Mouse (Mus musculus) embryonic facial prominence, embryonic 10.5 days (tissue): ENCODE data around the gene Naa60. TPM values are rescaled to one million over a fixed set of nuclear protein-coding genes. Genes with fewer than 3 reads are reported as not detected.

Source experiments
- DNase-seq: peaks from one replicate; pipeline ENCODE4 v3.0.0-alpha.2; 2017; ENCODE audit warnings: low spot score
- H3K27ac ChIP-seq: fragments of 300-500 bp; sonication (generic); replicated peaks from 2 replicates; pipeline ENCODE4 v1.5.1; 2016; ENCODE audit warnings: mild to moderate bottlenecking
- H3K27me3 ChIP-seq: fragments of 300-500 bp; sonication (generic); replicated peaks from 2 replicates; pipeline ENCODE4 v1.6.1; 2016; ENCODE audit warnings: low read depth, mild to moderate bottlenecking; ENCODE audit not compliant: poor library complexity, severe bottlenecking
- H3K36me3 ChIP-seq: fragments of 300-500 bp; sonication (generic); replicated peaks from 2 replicates; pipeline ENCODE4 v1.6.1; 2016; ENCODE audit warnings: mild to moderate bottlenecking, moderate library complexity
- H3K4me1 ChIP-seq: fragments of 300-500 bp; sonication (generic); 2 replicates; pipeline ENCODE4 v1.6.1; 2016
- H3K4me3 ChIP-seq: fragments of 300-500 bp; sonication (generic); 2 replicates; pipeline ENCODE4 v1.5.1; 2016; ENCODE audit warnings: mild to moderate bottlenecking, moderate library complexity
- H3K9me3 ChIP-seq: fragments of 300-500 bp; sonication (generic); 2 replicates; pipeline ENCODE4 v1.6.1; 2016; ENCODE audit warnings: mild to moderate bottlenecking
- WGBS: fragments of 180-500 bp; shearing (Covaris S2); methylation state at CpG from one replicate; pipeline ENCODE4 v1.1.7; 2016; 5-methylcytosine and 5-hydroxymethylcytosine counted together
- polyA plus RNA-seq: library from polyadenylated mRNA; unstranded; fragments of >200 nt; fragmentation: Nextera tagmentation; extraction: Ambion mirVana; gene quantifications from 2 replicates; pipeline ENCODE4 v1.2.1, GENCODE M21; 2016

Gene Naa60
- polyA plus RNA-seq, 1 experiment from 2014 or later: 54.4 TPM

DNA sequence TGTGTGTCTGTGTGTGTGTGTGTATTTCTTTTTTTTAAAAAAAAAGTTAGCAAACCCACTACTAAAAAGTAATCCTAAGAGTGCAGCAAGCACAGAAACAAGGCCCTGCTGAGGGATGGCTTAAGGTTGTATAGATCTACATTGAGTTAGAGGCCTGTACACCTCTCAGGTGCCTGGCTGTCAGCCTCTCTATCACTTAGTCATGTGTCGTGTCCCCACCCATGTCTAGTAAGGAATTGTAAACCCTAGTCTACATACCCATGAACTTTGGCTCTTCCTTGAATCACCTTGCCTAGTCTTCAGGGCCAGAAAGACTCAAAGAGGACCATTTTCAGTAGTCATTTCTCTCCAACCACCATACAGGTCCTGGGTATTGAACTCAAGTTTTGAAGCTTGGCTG, 24.4 kb downstream of the Naa60 start:
- H3K27me3 ChIP-seq: no peaks in the 10 kb centered on the region
- DNase-seq: no peak
- peaks cover 61% of the 10 kb centered on the region for H3K36me3 ChIP-seq
- H3K9me3 ChIP-seq: no peaks in the 10 kb centered on the region
- no peaks in the 10 kb centered on the region for H3K4me1 ChIP-seq
- H3K27ac ChIP-seq: no peak overlapping the region
- H3K4me3 ChIP-seq: no peak overlapping the region
- 88% methylated on average over 1 of the region's 1 CpGs for WGBS

DNA sequence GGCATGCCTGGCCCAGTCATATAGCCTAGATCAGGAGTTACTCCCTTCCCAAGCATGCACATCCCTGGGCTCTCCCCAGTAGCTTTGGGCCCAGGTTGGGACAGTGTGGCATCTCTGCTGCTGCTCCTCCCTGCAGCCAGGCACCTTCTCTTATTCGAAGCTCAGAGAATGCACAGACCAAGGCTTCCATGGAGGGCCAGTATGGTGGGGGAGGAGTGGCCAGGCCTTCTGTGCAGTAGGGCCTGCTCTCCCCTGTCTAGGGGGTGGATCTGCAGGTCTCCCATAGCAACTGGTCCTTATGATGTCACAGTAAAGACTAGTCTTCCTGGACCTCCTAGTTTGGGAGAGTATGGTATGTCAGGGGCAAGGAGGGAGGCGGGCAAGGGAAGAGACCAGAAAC, 35.3 kb downstream of the Naa60 start:
- Histone ChIP-seq H3K4me1 (peaks cover 13% of the 10 kb centered on the region), H3K9me3 (no peaks in the 10 kb centered on the region), H3K27ac (no peak overlapping the region), H3K27me3 (no peaks in the 10 kb centered on the region), H3K4me3 (no peak overlapping the region), H3K36me3 (peaks cover 51% of the 10 kb centered on the region)
- DNase-seq: no peak
- WGBS: 77% methylated on average over 2 of the region's 2 CpGs

DNA sequence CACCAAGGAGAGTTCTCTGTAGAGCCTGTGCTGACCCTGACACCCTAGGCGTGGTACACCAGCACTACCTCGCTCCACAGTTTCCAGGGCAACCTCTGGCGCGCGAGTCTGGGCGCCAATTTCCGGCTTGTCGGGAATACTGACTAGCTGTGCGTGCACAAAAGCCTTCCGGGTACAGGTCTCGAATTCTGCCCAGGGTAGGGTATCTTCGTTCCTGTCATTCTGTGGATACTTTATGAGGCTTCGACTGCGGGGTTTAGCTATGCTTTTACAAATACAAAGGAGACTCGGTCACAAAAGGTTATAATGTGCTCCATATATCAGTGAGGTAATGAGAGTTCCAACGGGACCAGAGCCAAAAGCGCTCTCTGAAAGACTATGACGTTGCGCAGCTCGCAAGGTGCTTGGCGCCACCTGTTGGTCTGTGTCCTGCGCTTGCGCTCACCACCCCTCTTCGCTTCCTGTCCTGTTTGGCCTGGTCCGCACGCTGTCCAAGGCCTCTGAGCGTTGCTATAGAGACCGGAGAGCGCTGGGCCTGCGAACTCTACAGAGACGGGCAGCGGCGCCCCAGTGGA, 36.4 kb downstream of the Naa60 start, which contains the start of the genes 1700037C18Rik and Cluap1:
Gene 1700037C18Rik (minus strand): TSS at position 153 of the 575 bp plus-strand sequence.
Gene Cluap1 (plus strand): TSS at position 265 of the 575 bp plus-strand sequence.
- DNase-seq: peak; percentile 91
- H3K9me3 ChIP-seq: no peaks in the 10 kb centered on the region
- WGBS: under 1% methylated on average over 33 of the region's 33 CpGs
- peak within 1 kb of the TSS; percentile 75 for H3K4me3 ChIP-seq
- peak within 1 kb of the TSS; percentile 86 for H3K27ac ChIP-seq
- H3K4me1 ChIP-seq: peaks cover 13% of the 10 kb centered on the region
- H3K36me3 ChIP-seq: peaks cover 52% of the 10 kb centered on the region
- H3K27me3 ChIP-seq: no peaks in the 10 kb centered on the region

DNA sequence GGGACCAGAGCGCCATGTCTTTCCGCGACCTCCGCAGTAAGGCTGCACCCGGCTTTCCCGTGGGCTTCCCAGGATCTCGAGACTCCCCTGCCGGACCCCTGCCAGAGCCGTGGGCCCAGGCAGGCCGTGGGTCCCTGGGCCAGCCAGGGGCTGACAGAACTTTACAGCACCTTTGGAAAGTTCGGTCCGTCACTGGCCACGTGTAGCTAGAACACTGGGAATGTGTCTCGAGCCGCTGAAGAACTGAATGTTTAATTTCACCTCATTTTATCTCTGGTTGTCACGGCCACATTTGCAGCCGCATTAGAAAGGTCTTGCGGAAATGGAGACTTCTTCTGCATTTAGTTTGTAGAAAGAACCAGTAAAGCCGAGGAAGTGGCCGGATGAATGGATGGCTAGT, 36.9 kb downstream of the Naa60 start:
- H3K4me1 ChIP-seq: peaks cover 13% of the 10 kb centered on the region
- H3K27me3 ChIP-seq: no peaks in the 10 kb centered on the region
- H3K36me3 ChIP-seq: peaks cover 52% of the 10 kb centered on the region
- H3K27ac ChIP-seq: peak overlapping the region; percentile 86
- WGBS: 12% methylated on average over 20 of the region's 20 CpGs
- H3K9me3 ChIP-seq: no peaks in the 10 kb centered on the region
- H3K4me3 ChIP-seq: peak overlapping the region; percentile 75
- no peak for DNase-seq

DNA sequence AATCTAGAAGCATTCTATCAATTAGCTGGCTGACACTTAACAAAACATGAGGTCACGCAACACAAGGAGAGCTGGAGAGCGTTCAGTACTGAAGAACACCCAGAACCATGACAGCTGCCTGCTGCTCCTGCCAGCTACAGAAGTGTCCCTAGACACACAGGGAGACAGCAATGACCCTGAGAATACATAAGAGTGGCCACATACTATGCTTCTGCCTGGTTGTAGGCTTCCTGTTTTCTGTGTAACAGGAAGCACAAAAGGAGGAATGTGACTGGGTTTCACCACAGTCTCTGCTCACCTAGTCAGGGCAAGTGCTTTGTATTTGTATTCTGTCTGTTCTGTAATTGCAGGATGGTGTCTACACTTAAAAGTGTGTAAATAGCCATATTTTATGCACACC, 48.6 kb downstream of the Naa60 start:
- Histone ChIP-seq H3K27me3 (no peaks in the 10 kb centered on the region), H3K27ac (no peak overlapping the region), H3K9me3 (no peaks in the 10 kb centered on the region), H3K36me3 (peaks cover 73% of the 10 kb centered on the region), H3K4me3 (no peak overlapping the region), H3K4me1 (0 out of 2 replicates have a peak, but pooled peaks cover 5% of the 10 kb centered on the region)
- no peak for DNase-seq
- 96% methylated on average over 2 of the region's 2 CpGs for WGBS

DNA sequence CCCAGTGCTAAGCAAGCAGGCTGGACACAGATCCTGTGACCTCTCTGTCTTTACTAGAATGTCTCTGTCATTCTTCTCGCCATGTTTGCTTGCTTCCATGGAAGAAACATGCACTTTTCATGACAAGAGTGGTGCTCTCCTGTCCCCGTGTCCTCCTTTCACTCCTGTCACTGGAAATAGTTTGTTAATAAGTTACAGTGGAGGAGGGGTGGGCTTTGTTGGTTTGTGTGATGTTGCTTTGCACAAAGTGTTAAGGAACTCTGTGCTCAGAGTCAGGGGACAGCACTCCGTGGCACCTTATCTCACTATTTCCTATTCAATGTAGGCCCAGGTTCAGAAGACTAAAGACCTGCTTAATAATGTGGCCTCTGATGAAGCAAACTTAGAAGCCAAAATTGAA, 51.3 kb downstream of the Naa60 start:
- H3K4me3 ChIP-seq: no peak overlapping the region
- no peak for DNase-seq
- H3K36me3 ChIP-seq: peaks cover 77% of the 10 kb centered on the region
- H3K4me1 ChIP-seq: 0 out of 2 replicates have a peak, but pooled peaks cover 5% of the 10 kb centered on the region
- H3K27me3 ChIP-seq: no peaks in the 10 kb centered on the region
- WGBS: 87% methylated on average over 3 of the region's 3 CpGs
- H3K9me3 ChIP-seq: no peaks in the 10 kb centered on the region
- H3K27ac ChIP-seq: peak overlapping the region; percentile 73

DNA sequence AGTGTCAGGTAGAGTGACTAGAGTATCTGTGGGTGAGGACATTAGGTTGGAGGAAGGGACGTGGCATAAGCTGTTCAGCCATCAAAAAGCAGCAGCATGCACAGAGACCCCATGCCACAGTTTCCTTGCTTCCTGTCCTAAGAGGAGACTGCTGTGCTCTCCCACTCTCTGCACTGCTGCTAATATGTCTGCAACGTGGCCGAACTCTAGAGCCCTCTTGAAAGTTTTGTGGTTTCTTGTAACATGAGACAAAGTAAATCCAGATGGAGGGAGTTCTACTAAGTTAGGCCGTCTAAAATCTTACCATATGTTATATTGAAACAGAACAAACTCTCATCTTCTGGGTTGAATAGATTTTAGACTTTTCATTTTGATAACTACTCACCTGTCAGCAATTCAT, 51.8 kb downstream of the Naa60 start:
- Histone ChIP-seq H3K27ac (peak overlapping the region; percentile 73), H3K4me1 (0 out of 2 replicates have a peak, but pooled peaks cover 5% of the 10 kb centered on the region), H3K27me3 (no peaks in the 10 kb centered on the region), H3K9me3 (no peaks in the 10 kb centered on the region), H3K36me3 (peaks cover 79% of the 10 kb centered on the region), H3K4me3 (no peak overlapping the region)
- DNase-seq: peak; percentile 42
- WGBS: 45% methylated on average over 4 of the region's 4 CpGs

DNA sequence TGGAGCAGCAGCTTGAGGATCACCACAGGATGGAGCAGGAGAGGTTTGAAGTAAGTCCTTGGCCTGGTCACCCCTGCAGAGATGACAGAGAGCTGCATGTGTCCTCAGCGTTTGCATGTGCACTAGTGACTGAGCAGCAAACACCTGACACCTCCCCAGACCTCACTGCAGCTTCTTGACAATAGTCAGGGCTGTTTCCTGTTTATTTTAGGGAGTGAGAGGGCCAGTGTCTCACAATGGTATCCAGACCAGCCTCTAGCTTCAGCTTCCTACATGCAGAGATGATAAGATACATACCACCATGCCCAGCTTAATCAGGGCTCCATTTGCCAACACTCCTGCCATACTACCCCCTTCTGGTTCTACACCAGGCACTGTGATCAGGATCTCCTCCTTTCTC, 56.4 kb downstream of the Naa60 start:
- no peak overlapping the region for H3K4me3 ChIP-seq
- no peak overlapping the region for H3K27ac ChIP-seq
- peaks cover 75% of the 10 kb centered on the region for H3K36me3 ChIP-seq
- WGBS: 83% methylated on average over 1 of the region's 1 CpGs
- no peaks in the 10 kb centered on the region for H3K9me3 ChIP-seq
- no peak for DNase-seq
- no peaks in the 10 kb centered on the region for H3K27me3 ChIP-seq
- H3K4me1 ChIP-seq: 0 out of 2 replicates have a peak, but pooled peaks cover 1% of the 10 kb centered on the region

DNA sequence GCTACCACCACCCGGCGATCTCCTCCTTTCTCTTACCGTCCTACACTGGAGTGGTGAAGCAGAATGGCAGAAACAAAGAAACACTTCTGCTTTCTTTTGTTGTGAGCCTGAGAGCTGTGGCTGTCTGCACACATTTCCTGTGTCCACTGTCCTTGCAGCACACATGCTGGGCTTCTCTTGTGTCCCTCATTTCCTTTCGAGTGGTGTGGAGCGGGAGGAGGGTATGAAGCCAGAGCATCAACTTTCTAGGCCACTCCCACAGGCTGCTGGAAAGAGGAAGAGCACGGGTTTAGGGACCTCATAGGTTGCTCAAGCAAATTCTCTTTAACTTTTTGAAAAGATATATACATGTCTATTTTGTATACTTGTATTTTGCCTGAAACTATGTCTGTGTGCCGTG, 57.0 kb downstream of the Naa60 start:
- no peak for DNase-seq
- Histone ChIP-seq H3K9me3 (no peaks in the 10 kb centered on the region), H3K27me3 (no peaks in the 10 kb centered on the region), H3K27ac (no peak overlapping the region), H3K4me1 (no peaks in the 10 kb centered on the region), H3K4me3 (no peak overlapping the region), H3K36me3 (peaks cover 75% of the 10 kb centered on the region)
- 81% methylated on average over 7 of the region's 7 CpGs for WGBS

DNA sequence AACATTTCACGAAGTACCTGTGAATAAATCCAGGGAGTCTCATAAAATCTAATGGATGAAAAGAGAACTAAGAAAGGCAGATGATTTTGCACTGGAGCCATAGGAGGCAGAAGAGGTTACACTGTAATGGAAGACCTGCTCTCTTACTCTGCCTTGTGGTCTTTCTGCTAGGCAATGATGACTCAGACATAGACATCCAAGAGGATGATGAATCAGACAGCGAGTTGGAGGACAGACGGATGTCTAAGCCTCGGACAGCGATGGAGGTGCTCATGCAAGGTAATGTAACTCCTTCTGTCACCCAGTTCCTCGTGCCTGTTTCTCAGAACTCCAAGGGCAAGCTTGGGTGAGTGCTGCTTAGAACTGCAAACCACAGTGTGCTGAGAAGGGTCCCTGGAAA, 61.4 kb downstream of the Naa60 start:
- DNase-seq: no peak
- Histone ChIP-seq H3K4me1 (no peaks in the 10 kb centered on the region), H3K9me3 (no peaks in the 10 kb centered on the region), H3K27ac (no peak overlapping the region), H3K4me3 (no peak overlapping the region), H3K36me3 (peaks cover 82% of the 10 kb centered on the region), H3K27me3 (no peaks in the 10 kb centered on the region)
- WGBS: 89% methylated on average over 6 of the region's 6 CpGs

DNA sequence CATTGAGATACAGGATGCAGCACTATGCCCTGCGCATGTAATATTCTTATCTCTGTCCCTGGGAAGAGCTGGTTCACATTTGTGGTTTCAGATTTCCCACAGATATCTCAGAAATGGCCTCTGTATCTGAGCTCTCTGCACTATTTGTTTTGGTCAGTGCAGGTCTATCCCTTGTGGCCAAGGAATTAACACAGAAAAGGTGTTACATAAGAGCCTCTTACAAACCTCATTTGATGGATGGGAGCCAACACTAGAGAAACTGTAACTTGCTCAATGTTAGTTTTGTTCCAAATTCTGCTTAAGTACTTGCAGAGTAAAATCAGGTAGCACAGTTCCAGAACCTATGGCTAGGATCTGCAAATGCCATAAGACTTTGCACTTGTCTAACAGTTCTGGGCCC, 61.9 kb downstream of the Naa60 start:
- H3K27me3 ChIP-seq: no peaks in the 10 kb centered on the region
- no peaks in the 10 kb centered on the region for H3K4me1 ChIP-seq
- 96% methylated on average over 1 of the region's 1 CpGs for WGBS
- H3K9me3 ChIP-seq: no peaks in the 10 kb centered on the region
- peaks cover 84% of the 10 kb centered on the region for H3K36me3 ChIP-seq
- no peak for DNase-seq
- no peak overlapping the region for H3K4me3 ChIP-seq
- no peak overlapping the region for H3K27ac ChIP-seq

DNA sequence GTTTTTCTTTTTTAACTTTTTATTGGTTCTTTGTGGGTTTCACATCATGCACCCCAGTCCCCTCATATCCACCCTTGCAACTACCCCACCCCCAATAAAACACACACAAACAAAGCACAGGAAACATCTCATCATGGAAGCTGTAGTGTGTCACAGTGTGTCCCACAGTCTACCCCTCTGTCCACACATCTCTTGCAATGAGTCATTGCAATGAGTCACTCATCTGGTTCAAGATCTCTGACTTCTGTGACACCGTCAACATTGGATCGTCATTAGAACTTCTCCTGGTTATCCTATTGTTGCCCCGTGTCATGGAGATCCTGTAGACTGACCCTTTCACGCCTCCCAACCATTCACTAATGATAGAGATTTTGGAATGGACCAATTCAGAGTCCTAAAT, 62.5 kb downstream of the Naa60 start:
- DNase-seq: no peak
- H3K27ac ChIP-seq: no peak overlapping the region
- peaks cover 81% of the 10 kb centered on the region for H3K36me3 ChIP-seq
- WGBS: 91% methylated on average over 4 of the region's 4 CpGs
- no peak overlapping the region for H3K4me3 ChIP-seq
- H3K27me3 ChIP-seq: no peaks in the 10 kb centered on the region
- H3K9me3 ChIP-seq: no peaks in the 10 kb centered on the region
- no peaks in the 10 kb centered on the region for H3K4me1 ChIP-seq

DNA sequence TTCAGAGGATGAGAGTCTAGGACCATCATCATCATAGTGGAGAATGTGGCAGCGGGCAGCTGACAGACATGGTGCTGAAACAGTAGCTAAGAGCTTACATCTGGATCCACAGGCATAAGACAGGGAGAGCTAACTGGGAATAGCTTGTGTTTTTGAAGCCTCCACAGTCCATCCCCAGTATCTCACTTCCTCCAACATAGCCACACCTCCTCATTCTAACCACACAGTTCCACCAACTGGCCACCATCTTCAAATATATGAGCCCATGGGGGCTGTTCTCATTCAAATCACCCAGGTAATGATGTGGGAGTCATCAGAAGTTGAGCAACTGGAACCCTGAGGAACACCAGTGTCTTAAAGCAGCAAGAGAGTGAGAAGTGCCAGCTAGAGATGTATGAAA, 79.0 kb downstream of the Naa60 start:
- H3K36me3 ChIP-seq: no peaks in the 10 kb centered on the region
- no peak overlapping the region for H3K27ac ChIP-seq
- no peak overlapping the region for H3K4me3 ChIP-seq
- peaks cover 4% of the 10 kb centered on the region; the same call in 1 of the 2 replicates for H3K4me1 ChIP-seq
- DNase-seq: no peak
- WGBS: 86% methylated on average over 1 of the region's 1 CpGs
- no peaks in the 10 kb centered on the region for H3K27me3 ChIP-seq
- H3K9me3 ChIP-seq: no peaks in the 10 kb centered on the region
